Mouse (Mus musculus): ENCODE data around the gene Dmap1. TPM values are rescaled to one million over a fixed set of nuclear protein-coding genes. Genes with fewer than 3 reads are reported as not detected.

The Dmap1 gene
- polyA plus RNA-seq, 2 experiments, result 57.5 to 66.8 TPM

DNA sequence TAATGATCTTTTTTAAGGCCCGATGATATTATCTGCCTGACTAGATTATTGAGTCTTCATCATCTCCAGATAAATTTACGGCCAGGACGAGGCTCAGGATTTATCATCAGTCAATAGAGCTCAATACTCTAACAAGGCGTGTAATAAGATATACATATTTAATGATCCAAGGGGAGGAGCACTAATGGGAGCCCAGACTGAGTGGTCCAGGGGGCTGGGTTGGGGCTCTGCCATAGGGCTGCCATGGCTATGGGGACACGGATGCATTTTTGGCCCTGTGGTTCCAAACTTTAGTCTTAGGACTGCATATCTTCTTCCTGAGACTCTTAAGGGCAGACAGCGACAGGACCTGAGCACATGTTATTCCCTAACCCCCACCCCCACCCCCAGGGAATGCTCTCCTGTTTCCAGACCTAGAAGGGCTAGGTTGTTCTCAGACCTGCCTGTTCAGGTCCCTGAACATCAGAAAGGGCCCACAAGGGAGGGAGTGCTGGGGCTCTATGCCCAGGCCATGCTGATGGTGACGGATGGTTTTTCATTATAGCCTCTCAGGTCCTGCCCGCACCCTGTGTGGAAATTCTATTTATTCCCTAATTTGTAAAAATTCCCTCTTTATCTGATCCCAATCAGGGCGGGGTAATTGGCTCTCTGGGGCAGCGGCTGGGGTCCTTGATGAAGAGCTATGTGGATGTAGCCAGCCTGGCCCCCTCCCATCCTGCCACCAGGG is 17.5 kb downstream of the Dmap1 start:
- WGBS, result 84% methylated on average over 10 of the region's 10 CpGs
- no peak for ATAC-seq (ENCODE audit: low FRiP score, low read depth)

DNA sequence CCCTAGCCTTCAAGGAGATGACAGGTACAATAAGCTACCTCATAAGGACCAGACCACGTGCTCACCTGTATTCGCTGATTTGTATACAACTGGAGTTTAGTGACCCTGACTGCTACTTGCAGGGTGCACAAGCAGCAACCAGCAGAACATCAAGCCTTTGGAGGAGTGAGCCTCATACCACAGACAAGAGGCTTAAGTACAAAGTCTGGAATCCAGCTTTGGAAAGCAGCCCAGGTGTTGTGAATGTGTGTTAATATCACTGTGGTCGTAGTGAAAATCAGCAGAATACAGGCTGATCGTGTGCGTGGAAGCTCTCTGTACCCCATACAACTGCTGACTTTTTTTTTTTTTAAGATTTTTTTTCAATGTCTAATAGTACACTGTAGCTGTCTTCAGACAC is 22.1 kb downstream of the Dmap1 start:
- no peak overlapping the region for H3K27ac ChIP-seq (replicated peaks; ENCODE audit: low read depth, low read length)

More for the DNA sequence above, 17.5 kb downstream of the Dmap1 start:
- Histone ChIP-seq H3K9me3 (ENCODE audit: control insufficient read depth, low read length) (no peaks in the 10 kb centered on the region), H3K27ac (replicated peaks; ENCODE audit: low read depth, low read length) (no peak overlapping the region), H3K4me2 (replicated peaks; ENCODE audit: low read depth, low read length, severe bottlenecking) (no peak overlapping the region), H3K9ac (ENCODE audit: low read depth, low read length, severe bottlenecking) (no peak overlapping the region), H3K27me3 (ENCODE audit: control insufficient read depth, insufficient read depth, low read length) (no peaks in the 10 kb centered on the region), H3K4me3 (replicated peaks; ENCODE audit: low read length) (no peak overlapping the region), H3K36me3 (ENCODE audit: control insufficient read depth, insufficient read depth, low read length) (peaks cover 7% of the 10 kb centered on the region; the same call in 1 of the 2 replicates), H3K4me1 (ENCODE audit: control insufficient read depth, insufficient read depth, low read length) (peaks cover 5% of the 10 kb centered on the region)
- TF ChIP-seq POLR2A (IDR thresholded peaks at IDR 0.05; ENCODE audit: borderline replicate concordance, extremely low read depth, insufficient read depth, insufficient read length), result no peak
- DNase-seq (ENCODE audit: low spot score), result no peak

DNA sequence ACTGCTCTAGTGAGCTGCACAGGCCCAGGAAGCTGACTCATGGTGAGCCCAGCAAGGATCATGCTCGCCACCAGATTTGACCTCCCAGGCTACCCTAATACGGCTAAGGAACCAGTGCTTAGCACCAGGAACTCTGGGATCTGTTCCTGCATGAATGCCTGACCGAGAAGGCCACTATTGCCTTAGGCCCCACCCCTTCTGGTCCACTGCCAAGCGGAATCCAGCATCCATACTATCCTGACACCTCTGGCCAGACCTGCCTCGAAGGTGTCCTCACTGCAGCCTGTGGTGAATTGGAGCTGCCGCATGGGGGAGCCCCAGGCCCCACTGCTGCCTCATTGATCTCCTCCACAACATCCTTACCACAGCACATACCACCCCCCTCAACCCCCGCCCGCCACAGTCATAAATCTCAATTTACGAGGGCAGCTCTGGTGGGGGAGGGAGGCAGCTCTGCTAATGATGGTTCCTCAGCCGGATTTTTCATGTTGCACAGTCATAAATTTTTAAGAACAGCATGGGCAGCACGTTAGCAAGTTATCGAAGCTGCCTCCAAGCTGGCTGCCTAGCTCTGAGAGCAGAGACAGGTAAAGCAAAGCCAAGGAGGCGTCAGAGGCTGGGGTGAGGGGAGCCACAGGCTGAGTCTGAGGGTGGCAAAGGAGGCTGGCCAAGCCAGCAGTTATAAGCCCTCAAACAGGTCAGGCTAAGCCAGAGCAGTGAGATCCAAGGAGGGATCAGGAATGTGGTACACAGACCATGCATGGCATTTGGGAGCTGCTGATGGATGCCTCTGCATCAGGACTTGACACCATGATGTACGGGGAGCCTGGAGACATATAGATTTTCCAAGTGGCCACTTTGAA is 23.3 kb downstream of the Dmap1 start:
- H3K27me3 ChIP-seq (ENCODE audit: control insufficient read depth, insufficient read depth, low read length), result no peaks in the 10 kb centered on the region
- H3K9me3 ChIP-seq (ENCODE audit: control insufficient read depth, low read length), result no peaks in the 10 kb centered on the region
- WGBS, result 7% methylated on average over 14 of the region's 14 CpGs
- DNase-seq (ENCODE audit: low spot score) (peak; percentile 71), ATAC-seq (ENCODE audit: low FRiP score, low read depth) (peak; percentile 86)
- H3K4me1 ChIP-seq (ENCODE audit: control insufficient read depth, insufficient read depth, low read length), result peaks cover 48% of the 10 kb centered on the region
- no peak for TF ChIP-seq POLR2A (IDR thresholded peaks at IDR 0.05; ENCODE audit: borderline replicate concordance, extremely low read depth, insufficient read depth, insufficient read length)
- H3K4me2 ChIP-seq (replicated peaks; ENCODE audit: low read depth, low read length, severe bottlenecking), result no peak overlapping the region
- H3K36me3 ChIP-seq (ENCODE audit: control insufficient read depth, insufficient read depth, low read length), result peaks cover 7% of the 10 kb centered on the region; the same call in 1 of the 2 replicates
- H3K4me3 ChIP-seq (replicated peaks; ENCODE audit: low read length), result no peak overlapping the region
- no peak overlapping the region for H3K9ac ChIP-seq (ENCODE audit: low read depth, low read length, severe bottlenecking)
- H3K27ac ChIP-seq (replicated peaks; ENCODE audit: low read depth, low read length), result peak overlapping the region; percentile 59

More for the DNA sequence above, 22.1 kb downstream of the Dmap1 start:
- Histone ChIP-seq H3K27me3 (ENCODE audit: control insufficient read depth, insufficient read depth, low read length) (no peaks in the 10 kb centered on the region), H3K9ac (ENCODE audit: low read depth, low read length, severe bottlenecking) (no peak overlapping the region), H3K4me3 (replicated peaks; ENCODE audit: low read length) (no peak overlapping the region), H3K4me1 (ENCODE audit: control insufficient read depth, insufficient read depth, low read length) (peaks cover 40% of the 10 kb centered on the region), H3K4me2 (replicated peaks; ENCODE audit: low read depth, low read length, severe bottlenecking) (no peak overlapping the region), H3K36me3 (ENCODE audit: control insufficient read depth, insufficient read depth, low read length) (peaks cover 7% of the 10 kb centered on the region; the same call in 1 of the 2 replicates), H3K9me3 (ENCODE audit: control insufficient read depth, low read length) (no peaks in the 10 kb centered on the region)
- no peak for ATAC-seq (ENCODE audit: low FRiP score, low read depth)
- 65% methylated on average over 5 of the region's 5 CpGs for WGBS
- DNase-seq (ENCODE audit: low spot score), result peak; percentile 42
- no peak for TF ChIP-seq POLR2A (IDR thresholded peaks at IDR 0.05; ENCODE audit: borderline replicate concordance, extremely low read depth, insufficient read depth, insufficient read length)

DNA sequence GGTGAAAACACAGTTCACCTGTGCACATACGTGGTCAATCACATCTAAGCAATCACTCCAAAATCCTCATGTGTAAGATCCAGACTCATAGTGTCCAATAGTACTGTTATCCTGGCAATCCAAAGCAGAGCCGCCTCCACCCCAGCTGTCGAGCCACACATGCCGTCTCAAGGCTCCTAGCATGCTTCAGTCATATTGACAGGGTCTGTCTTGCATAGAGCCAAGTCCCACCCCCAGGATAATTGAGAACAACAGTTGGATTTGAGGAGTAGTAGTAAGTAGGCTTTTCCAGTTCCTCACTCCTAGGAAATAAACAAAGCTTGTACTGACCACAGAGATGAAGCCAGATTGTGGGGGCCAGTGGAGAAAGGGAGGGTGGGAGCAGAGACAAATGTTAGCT is 24.4 kb downstream of the Dmap1 start:
- DNase-seq (ENCODE audit: low spot score) (peak; percentile 41), ATAC-seq (ENCODE audit: low FRiP score, low read depth) (0 out of 2 replicates have a peak, but pooled peaks have one; percentile 16)
- no peak overlapping the region for H3K4me3 ChIP-seq (replicated peaks; ENCODE audit: low read length)
- no peak overlapping the region for H3K9ac ChIP-seq (ENCODE audit: low read depth, low read length, severe bottlenecking)
- 0 out of 2 replicates have a peak overlapping the region, but pooled peaks have one; percentile 52 for H3K27ac ChIP-seq (replicated peaks; ENCODE audit: low read depth, low read length)
- WGBS, result 29% methylated on average over 4 of the region's 4 CpGs
- no peak for TF ChIP-seq POLR2A (IDR thresholded peaks at IDR 0.05; ENCODE audit: borderline replicate concordance, extremely low read depth, insufficient read depth, insufficient read length)
- H3K36me3 ChIP-seq (ENCODE audit: control insufficient read depth, insufficient read depth, low read length), result peaks cover 7% of the 10 kb centered on the region; the same call in 1 of the 2 replicates
- H3K4me2 ChIP-seq (replicated peaks; ENCODE audit: low read depth, low read length, severe bottlenecking), result no peak overlapping the region
- H3K27me3 ChIP-seq (ENCODE audit: control insufficient read depth, insufficient read depth, low read length), result no peaks in the 10 kb centered on the region
- H3K4me1 ChIP-seq (ENCODE audit: control insufficient read depth, insufficient read depth, low read length), result peaks cover 48% of the 10 kb centered on the region
- no peaks in the 10 kb centered on the region for H3K9me3 ChIP-seq (ENCODE audit: control insufficient read depth, low read length)

DNA sequence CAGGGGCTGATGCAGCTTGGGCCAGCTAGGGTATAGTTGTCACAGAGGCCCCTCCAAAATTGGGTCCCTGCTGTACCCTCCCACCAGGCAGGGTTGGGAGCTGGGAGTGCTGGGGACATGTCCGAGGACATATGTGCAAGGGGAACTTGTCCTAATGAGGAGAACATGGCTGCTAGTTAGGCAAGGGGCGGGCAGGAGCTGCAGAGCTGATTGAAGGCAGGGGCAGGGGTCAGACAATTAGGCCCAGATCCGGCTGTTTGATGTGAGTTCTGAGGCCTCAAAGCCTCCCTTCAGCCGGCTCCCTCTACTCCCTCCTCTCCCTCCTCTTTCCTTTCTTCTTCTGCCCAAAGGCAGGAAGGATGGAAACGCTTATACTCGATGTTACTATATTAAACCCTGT is 25.1 kb downstream of the Dmap1 start:
- peaks cover 48% of the 10 kb centered on the region for H3K4me1 ChIP-seq (ENCODE audit: control insufficient read depth, insufficient read depth, low read length)
- ATAC-seq (ENCODE audit: low FRiP score, low read depth), result no peak

More for the DNA sequence above, 25.1 kb downstream of the Dmap1 start:
- Histone ChIP-seq H3K9ac (ENCODE audit: low read depth, low read length, severe bottlenecking) (no peak overlapping the region), H3K36me3 (ENCODE audit: control insufficient read depth, insufficient read depth, low read length) (peaks cover 11% of the 10 kb centered on the region; the same call in 1 of the 2 replicates), H3K9me3 (ENCODE audit: control insufficient read depth, low read length) (no peaks in the 10 kb centered on the region), H3K4me3 (replicated peaks; ENCODE audit: low read length) (no peak overlapping the region), H3K4me2 (replicated peaks; ENCODE audit: low read depth, low read length, severe bottlenecking) (no peak overlapping the region), H3K27me3 (ENCODE audit: control insufficient read depth, insufficient read depth, low read length) (no peaks in the 10 kb centered on the region), H3K27ac (replicated peaks; ENCODE audit: low read depth, low read length) (no peak overlapping the region; the same call in 1 of the 2 replicates)
- 33% methylated on average over 6 of the region's 6 CpGs for WGBS
- no peak for DNase-seq (ENCODE audit: low spot score)
- TF ChIP-seq POLR2A (IDR thresholded peaks at IDR 0.05; ENCODE audit: borderline replicate concordance, extremely low read depth, insufficient read depth, insufficient read length), result no peak
